Mouse (Mus musculus) hindbrain, embryonic 16.5 days (tissue): ENCODE results near the gene B4galt4. TPM values are rescaled to one million over a fixed set of nuclear protein-coding genes. Genes with fewer than 3 reads are reported as not detected.
"Not testable (repeated sequence)": the region's sequence is repeated elsewhere in the genome, so short reads cannot be mapped to it uniquely, and the experiment has no call there.

Source experiments
- ATAC-seq: fragments of 200-750 bp; cut with Nextera tagmentation; 2 replicates; pipeline ENCODE4 v1.8.0; 2017; ENCODE audit warnings: moderate TSS enrichment, moderate library complexity
- H3K27ac ChIP-seq: fragments of 300-500 bp; sonication (generic); 2 replicates; pipeline ENCODE4 v1.5.1; 2014; ENCODE audit warnings: low read depth, mild to moderate bottlenecking, control low read depth, low read length, moderate library complexity
- H3K27me3 ChIP-seq: fragments of 300-500 bp; sonication (generic); replicated peaks from 2 replicates; pipeline ENCODE4 v1.6.1; 2014; ENCODE audit warnings: low read length; ENCODE audit not compliant: control insufficient read depth, insufficient read depth
- H3K36me3 ChIP-seq: fragments of 300-500 bp; sonication (generic); 2 replicates; pipeline ENCODE4 v1.6.1; 2014; ENCODE audit warnings: mild to moderate bottlenecking, low read length, moderate library complexity, mixed read lengths; ENCODE audit not compliant: control insufficient read depth, insufficient read depth
- H3K4me1 ChIP-seq: fragments of 300-500 bp; sonication (generic); 2 replicates; pipeline ENCODE4 v1.6.1; 2014; ENCODE audit warnings: low read depth, low read length; ENCODE audit not compliant: control insufficient read depth, insufficient read depth
- H3K4me2 ChIP-seq: fragments of 300-500 bp; sonication (generic); 2 replicates; pipeline ENCODE4 v1.6.1; 2014; ENCODE audit warnings: mild to moderate bottlenecking, low read length, control low read depth, moderate library complexity
- H3K4me3 ChIP-seq: fragments of 300-500 bp; sonication (generic); 2 replicates; pipeline ENCODE4 v1.5.1; 2014; ENCODE audit warnings: mild to moderate bottlenecking, low read length, control low read depth, moderate library complexity
- H3K9ac ChIP-seq: fragments of 300-500 bp; sonication (generic); 2 replicates; pipeline ENCODE4 v1.6.1; 2014; ENCODE audit warnings: low read depth, mild to moderate bottlenecking, control low read depth, low read length, moderate library complexity
- H3K9me3 ChIP-seq: fragments of 300-500 bp; sonication (generic); 2 replicates; pipeline ENCODE4 v1.6.1; 2014; ENCODE audit warnings: mild to moderate bottlenecking, low read length, moderate library complexity; ENCODE audit not compliant: control insufficient read depth
- WGBS: fragments of 180-500 bp; shearing (Covaris S2); extraction: QIAGEN DNeasy Blood & Tissue Kit; methylation state at CpG from one replicate; pipeline ENCODE4 v1.1.7; 2014; 5-methylcytosine and 5-hydroxymethylcytosine counted together
- polyA plus RNA-seq: library from polyadenylated mRNA; unstranded; fragments of >200 nt; fragmentation: Nextera tagmentation; extraction: Ambion mirVana; gene quantifications from 2 replicates; pipeline ENCODE4 v1.2.1, GENCODE M21; 2015

B4galt4 gene
- polyA plus RNA-seq, 1 experiment from 2014 or later, result 40.3 TPM

DNA sequence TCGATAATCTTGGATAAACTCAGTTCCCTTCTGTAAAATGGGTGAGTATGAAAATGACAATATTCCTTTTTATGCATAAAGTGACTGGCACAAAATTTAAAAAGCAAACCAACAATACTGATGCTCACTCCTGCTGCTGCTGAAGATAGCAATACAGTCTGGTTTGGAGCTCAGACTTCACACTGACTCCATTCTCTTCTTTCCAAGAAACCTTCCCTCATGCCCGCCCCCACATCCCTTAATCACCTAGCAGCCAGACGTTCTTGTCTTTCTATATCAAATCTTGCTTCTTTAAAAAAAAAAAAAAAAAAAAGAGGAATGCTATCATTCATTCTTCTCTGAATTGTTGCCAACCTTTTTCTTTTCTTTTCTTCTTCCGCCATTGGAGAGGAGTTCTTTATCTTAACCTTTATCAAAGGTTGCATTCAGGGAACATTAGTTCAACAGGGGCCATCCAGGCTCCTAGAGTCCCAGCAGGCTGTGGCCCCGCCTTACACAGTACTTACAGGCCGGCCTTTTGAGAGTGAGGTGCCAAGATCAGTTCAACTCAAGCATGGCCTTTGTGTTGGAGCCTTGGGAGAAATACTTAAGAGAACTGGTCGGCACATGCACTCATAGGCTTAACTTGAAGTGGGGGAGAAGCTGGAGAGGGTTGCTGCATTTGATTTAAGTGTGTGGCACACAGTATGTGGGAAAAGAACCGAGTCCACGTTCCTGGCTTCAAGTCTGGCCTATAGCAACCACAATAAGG, 36.4 kb upstream of the B4galt4 start:
- ATAC-seq, result no peak
- 65% methylated on average over 9 of the region's 9 CpGs for WGBS
- Histone ChIP-seq H3K27ac (no peak overlapping the region), H3K9ac (no peak overlapping the region), H3K9me3 (no peaks in the 10 kb centered on the region), H3K36me3 (no peaks in the 10 kb centered on the region), H3K4me2 (no peak overlapping the region), H3K27me3 (no peaks in the 10 kb centered on the region), H3K4me1 (peaks cover 5% of the 10 kb centered on the region), H3K4me3 (no peak overlapping the region)

DNA sequence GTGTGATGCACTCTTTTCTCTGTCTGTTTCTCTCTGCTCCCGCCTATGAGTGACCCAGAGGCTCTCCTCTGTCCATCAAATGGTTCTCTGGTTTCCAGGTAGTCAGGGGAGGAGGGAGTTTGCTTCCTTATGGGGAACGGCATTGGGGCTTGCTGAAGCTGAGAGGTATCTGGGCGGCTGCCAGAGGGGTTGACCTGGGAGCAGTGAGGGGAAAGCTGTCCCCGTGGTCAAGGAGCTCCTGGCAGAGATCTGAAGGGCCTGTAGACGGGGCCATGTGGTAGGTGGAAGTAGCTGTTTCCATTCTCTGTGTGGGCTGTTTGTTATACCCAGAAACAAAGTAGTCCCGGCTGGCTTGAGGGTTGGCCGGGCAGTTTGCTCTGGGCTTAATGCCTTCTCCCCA, 35.3 kb upstream of the B4galt4 start:
- H3K27me3 ChIP-seq, result no peaks in the 10 kb centered on the region
- no peaks in the 10 kb centered on the region for H3K9me3 ChIP-seq
- no peak overlapping the region for H3K9ac ChIP-seq
- H3K4me1 ChIP-seq, result peaks cover under 1% of the 10 kb centered on the region
- no peak overlapping the region for H3K4me2 ChIP-seq
- no peak overlapping the region for H3K4me3 ChIP-seq
- ATAC-seq, result no peak
- WGBS, result 58% methylated on average over 7 of the region's 7 CpGs
- H3K36me3 ChIP-seq, result no peaks in the 10 kb centered on the region
- no peak overlapping the region for H3K27ac ChIP-seq

DNA sequence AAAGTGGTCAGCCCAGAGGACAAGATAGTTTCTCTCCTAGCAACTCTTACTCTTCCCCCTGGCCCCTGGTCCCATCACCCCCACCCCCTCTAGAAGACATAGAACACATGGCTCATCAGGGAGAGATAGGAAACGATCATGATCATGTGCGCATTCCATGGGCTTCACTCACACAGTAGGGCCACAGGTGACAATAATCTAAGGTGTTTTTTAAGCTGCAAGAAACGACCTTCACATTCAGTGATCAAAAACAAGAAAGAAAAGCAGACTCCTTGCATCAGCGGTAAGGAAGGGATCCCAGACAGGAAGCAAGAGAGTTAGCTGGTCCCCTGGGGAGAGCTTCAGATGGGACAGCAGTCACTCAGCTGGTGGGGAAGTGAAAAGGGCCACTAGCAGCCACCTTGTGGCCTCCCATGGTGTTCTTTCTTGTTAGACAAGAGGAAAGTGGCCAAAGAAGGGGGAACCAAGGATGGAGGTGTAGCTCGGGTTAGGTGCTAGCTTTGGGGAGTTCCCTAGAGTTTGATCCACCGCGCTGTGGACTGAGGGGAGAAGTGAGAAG, 33.0 kb upstream of the B4galt4 start:
- 68% methylated on average over 7 of the region's 7 CpGs for WGBS
- H3K4me3 ChIP-seq, result no peak overlapping the region
- H3K9ac ChIP-seq, result no peak overlapping the region
- no peak overlapping the region for H3K4me2 ChIP-seq
- ATAC-seq, result no peak
- no peaks in the 10 kb centered on the region for H3K27me3 ChIP-seq
- H3K9me3 ChIP-seq, result no peaks in the 10 kb centered on the region
- peaks cover 4% of the 10 kb centered on the region for H3K4me1 ChIP-seq
- H3K27ac ChIP-seq, result no peak overlapping the region
- no peaks in the 10 kb centered on the region for H3K36me3 ChIP-seq

DNA sequence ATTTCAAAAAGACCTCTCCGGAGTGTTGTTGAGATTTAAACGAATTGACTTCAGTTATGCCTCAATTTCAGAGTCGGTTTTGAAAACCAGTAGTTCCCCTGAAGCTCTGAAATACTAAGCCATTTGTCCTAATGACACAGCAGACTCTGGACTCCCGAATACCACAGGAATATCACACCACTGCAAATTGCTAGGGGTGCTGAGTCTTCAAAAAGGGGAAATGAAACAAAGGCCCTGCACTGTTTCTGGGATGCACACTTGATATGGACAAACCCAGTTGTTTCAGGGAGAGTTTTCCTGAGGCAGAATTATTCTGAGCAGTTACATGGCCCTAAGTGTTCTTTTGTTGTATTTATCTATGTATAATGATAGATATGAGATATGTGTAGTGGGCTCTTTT, 30.8 kb upstream of the B4galt4 start:
- WGBS, result 62% methylated on average over 4 of the region's 4 CpGs
- Histone ChIP-seq H3K4me3 (no peak overlapping the region), H3K9ac (no peak overlapping the region), H3K27ac (no peak overlapping the region), H3K9me3 (no peaks in the 10 kb centered on the region), H3K4me1 (peaks cover 4% of the 10 kb centered on the region), H3K27me3 (no peaks in the 10 kb centered on the region), H3K4me2 (peak overlapping the region; percentile 87), H3K36me3 (no peaks in the 10 kb centered on the region)
- ATAC-seq, result no peak

DNA sequence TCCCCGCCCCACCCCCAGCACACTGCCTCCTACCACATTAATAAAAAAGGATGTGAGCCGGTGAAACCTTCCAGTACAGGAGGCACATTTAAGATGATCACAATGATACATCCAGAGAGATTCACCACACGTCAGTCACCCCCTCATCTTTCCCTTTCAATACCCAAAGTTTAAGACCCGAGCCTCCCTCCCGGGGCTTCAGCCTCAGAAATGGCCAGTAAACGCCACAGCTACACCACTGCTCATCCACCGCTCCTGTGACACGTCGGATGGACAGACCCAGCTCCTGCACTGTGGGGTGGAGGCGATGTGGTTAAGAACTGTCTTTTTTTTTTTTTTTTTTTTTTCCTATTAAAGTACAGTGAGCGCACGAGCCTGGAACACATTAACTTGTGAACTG, 30.0 kb upstream of the B4galt4 start:
- H3K9ac ChIP-seq, result peak overlapping the region; percentile 81
- H3K36me3 ChIP-seq, result no peaks in the 10 kb centered on the region
- peak overlapping the region; percentile 87 for H3K4me2 ChIP-seq
- peaks cover 4% of the 10 kb centered on the region for H3K4me1 ChIP-seq
- H3K9me3 ChIP-seq, result no peaks in the 10 kb centered on the region
- H3K27ac ChIP-seq, result peak overlapping the region; percentile 77; the same call in 1 of the 2 replicates
- WGBS, result 4% methylated on average over 12 of the region's 12 CpGs
- ATAC-seq, result peak; percentile 47
- H3K4me3 ChIP-seq, result peak overlapping the region; percentile 75
- H3K27me3 ChIP-seq, result no peaks in the 10 kb centered on the region

DNA sequence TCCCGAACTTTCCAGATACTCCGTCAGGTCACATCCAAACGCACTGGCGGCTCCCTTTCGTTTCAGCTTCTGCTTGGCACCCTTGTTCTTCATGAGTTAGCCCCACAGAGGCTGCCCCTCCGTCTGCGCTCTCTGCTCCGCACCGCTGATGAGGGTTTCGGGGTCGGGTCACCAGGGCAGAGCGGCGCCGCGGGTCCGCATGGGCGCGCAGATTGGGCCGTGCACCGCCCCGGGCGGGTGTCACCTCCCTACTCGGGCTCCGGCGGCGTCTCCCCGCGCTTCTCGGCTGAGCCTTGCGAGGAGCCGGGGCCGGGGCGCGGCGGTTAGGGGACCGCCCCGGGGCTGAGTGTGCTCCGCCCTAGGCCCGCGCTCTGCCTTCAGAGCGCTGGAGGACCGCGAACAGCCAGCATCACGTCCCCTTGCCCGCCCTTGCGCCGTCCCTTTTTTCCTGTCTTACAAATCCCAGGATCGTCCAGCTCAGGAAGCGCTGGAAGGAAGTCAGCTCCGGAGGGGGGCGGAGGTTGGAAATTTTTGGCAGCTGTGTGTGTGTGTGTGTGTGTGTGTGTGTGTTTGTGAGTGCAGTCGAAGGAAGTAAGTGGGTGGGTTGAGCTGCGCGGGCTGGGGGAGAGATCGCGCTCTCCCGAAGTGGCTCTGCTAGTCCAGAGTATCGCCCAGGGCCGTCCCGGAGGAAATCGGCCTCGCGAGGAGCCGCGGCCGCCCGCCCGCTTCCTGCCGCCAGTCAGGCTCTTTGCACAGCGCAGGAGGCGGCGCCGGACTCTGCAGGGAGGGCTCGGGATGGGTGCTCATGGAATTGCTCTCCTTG, 29.3 kb upstream of the B4galt4 start, which contains the start of gene Arhgap31:
Arhgap31 (minus strand) TSS at position 694 of the 823 bp plus-strand sequence.
- peak within 1 kb of the TSS; percentile 81 for H3K9ac ChIP-seq
- peak within 1 kb of the TSS; percentile 87 for H3K4me2 ChIP-seq
- ATAC-seq, result peak; percentile 93
- H3K27ac ChIP-seq, result peak within 1 kb of the TSS; percentile 77
- peaks cover 4% of the 10 kb centered on the region for H3K4me1 ChIP-seq
- peak within 1 kb of the TSS; percentile 75 for H3K4me3 ChIP-seq
- no peaks in the 10 kb centered on the region for H3K9me3 ChIP-seq
- no peaks in the 10 kb centered on the region for H3K36me3 ChIP-seq
- no peaks in the 10 kb centered on the region for H3K27me3 ChIP-seq
- under 1% methylated on average over 72 of the region's 74 CpGs for WGBS

DNA sequence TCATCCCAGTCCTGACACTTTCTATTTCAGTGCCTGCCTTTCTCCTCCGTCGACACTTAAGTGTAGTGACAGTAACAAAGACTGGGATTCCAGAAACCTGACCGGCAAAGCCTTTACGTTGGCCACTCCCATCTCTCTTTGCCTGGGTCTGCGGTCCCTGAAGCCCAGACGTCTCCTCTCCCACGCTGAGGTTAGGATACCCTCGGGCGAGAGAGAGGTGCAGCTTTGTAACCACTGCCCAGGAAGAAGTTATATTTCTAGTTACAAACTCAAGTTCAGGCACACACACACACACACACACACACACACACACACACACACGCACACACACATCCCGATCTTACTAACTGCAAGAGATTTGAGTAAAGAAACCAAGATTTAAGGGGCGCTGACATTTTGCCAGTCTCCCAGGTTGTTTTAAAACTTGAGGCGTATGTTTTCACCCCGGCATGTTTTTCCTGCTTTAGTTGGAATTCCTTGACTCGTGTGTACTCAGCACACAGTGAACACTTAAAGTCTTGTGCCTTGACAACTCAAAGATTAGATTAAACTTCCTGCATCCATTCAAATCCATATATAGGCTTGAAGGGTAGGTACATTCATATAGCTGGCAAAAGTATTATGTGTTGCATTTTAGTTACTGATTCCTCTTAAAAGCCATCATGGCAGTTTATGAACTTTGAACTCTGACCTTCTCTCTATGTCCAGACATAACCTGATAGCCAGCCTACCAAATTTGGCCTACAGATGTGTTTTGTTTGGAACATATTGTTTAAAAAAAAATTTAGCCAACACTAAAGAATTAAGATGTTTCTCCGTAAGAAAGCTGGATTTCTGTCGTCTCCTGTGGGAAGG, 28.4 kb upstream of the B4galt4 start:
- WGBS, result 29% methylated on average over 17 of the region's 17 CpGs
- ATAC-seq, result peak; percentile 67
- H3K9me3 ChIP-seq, result no peaks in the 10 kb centered on the region
- H3K4me3 ChIP-seq, result peak overlapping the region; percentile 75
- peak overlapping the region; percentile 81 for H3K9ac ChIP-seq
- H3K36me3 ChIP-seq, result no peaks in the 10 kb centered on the region
- peaks cover 4% of the 10 kb centered on the region for H3K4me1 ChIP-seq
- no peaks in the 10 kb centered on the region for H3K27me3 ChIP-seq
- H3K27ac ChIP-seq, result peak overlapping the region; percentile 77
- H3K4me2 ChIP-seq, result peak overlapping the region; percentile 87

DNA sequence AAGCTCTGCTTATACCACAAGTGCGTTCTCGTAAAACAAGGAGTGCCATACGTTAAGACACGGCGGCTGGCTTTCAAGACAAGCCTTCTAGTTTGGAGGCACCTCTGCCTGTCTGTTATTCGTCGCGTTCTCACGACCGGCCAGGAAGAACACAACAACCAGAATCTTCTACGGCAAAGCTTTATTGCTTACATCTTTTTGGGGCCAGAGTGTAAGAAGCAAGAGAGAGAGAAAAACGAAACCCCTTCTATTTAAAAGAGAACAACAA, 27.9 kb upstream of the B4galt4 start:
- not testable (repeated sequence) for H3K4me1 ChIP-seq, H3K9ac ChIP-seq, H3K36me3 ChIP-seq, H3K4me3 ChIP-seq, H3K9me3 ChIP-seq, H3K27ac ChIP-seq, H3K27me3 ChIP-seq, ATAC-seq
- peak overlapping the region; percentile 33 for H3K4me2 ChIP-seq
- whole genome bisulfite sequencing, result 55% methylated on average over 11 of the region's 12 CpGs
